Mouse (Mus musculus) E14TG2a.4 (cell line): ENCODE measurements around the gene Cd38.

Experiments used
- H3K27me3 ChIP-seq: 2 replicates; pipeline ENCODE4 v1.6.1; 2014; ENCODE audit warnings: low read length, control low read depth; ENCODE audit not compliant: insufficient read depth
- H3K36me3 ChIP-seq: 2 replicates; pipeline ENCODE4 v1.6.1; 2014; ENCODE audit warnings: low read length, control low read depth; ENCODE audit not compliant: insufficient read depth
- H3K4me1 ChIP-seq: replicated peaks from 2 replicates; pipeline ENCODE4 v1.6.1; 2014; ENCODE audit warnings: low read depth, low read length, control low read depth
- H3K4me3 ChIP-seq: replicated peaks from 2 replicates; pipeline ENCODE4 v1.5.1; 2014; ENCODE audit warnings: mild to moderate bottlenecking, low read length
- H3K9me3 ChIP-seq: 2 replicates; pipeline ENCODE4 v1.6.1; 2014; ENCODE audit warnings: low read length, control low read depth
- CTCF ChIP-seq: conservative IDR thresholded peaks from 2 replicates; pipeline ENCODE4 v1.5.1; 2014; ENCODE audit warnings: low read length
- NANOG ChIP-seq: IDR thresholded peaks from 2 replicates; pipeline ENCODE4 v1.6.1; 2014; ENCODE audit warnings: borderline replicate concordance, low read length, mixed read lengths
- POU5F1 ChIP-seq: IDR thresholded peaks from 2 replicates; pipeline ENCODE4 v1.6.1; 2014; ENCODE audit warnings: low read length, borderline replicate concordance

Gene Cd38

GRCm38 (mm10) chr5:43847555-43847954, 20.8 kb upstream of the Cd38 start:
- no peaks in the 10 kb centered on the region for H3K27me3 ChIP-seq
- H3K36me3 ChIP-seq: no peaks in the 10 kb centered on the region
- H3K9me3 ChIP-seq: peaks cover 67% of the 10 kb centered on the region
- H3K4me1 ChIP-seq: peaks cover 2% of the 10 kb centered on the region; the same call in 1 of the 2 replicates
- TF ChIP-seq NANOG: no peak
- H3K4me3 ChIP-seq: no peak overlapping the region

- H3K4me3 ChIP-seq: no peak overlapping the region
- H3K9me3 ChIP-seq: peaks cover 73% of the 10 kb centered on the region
- TF ChIP-seq NANOG: no peak
- TF ChIP-seq POU5F1: no peak
- TF ChIP-seq CTCF: no peak
These were observed 20.1 kb upstream of the Cd38 start for GRCm38 (mm10) chr5:43848275-43848674.

DNA sequence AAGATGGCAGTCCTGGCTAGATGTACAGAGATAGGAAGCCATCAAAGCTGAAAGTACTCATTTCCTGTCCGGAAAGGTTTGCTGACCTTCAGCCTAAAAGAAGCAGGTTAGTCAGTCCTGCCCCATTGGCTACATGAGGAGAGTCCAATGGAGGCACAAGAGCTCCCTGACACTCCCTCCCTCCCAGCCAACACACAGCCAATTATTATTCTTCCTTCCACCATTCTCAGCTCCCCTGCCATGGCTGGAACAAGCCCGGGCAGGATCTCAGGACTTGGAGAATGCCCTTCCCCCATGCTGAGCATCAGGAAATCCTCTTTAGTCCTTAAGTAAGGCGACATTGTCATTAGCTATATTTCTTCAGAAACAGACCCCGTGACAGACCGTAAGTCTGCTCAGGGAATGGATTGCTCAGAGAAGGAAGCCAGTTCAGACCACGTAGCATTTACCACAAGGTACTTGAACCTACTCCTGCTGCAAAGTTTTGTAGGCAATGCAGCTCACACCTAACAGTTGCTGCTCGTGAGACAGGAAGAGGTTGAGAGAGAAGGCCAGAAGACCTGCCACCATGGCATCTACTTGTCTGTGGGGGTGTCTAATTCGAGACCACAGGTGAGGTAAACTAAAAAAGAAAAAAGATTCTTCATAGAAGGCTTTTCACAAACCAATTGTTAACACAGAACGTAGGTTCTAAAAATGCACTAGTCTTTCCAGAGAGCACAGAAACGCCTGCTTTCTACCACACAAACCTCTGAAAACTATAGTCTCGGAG, 15.1 kb upstream of the Cd38 start:
- no peak overlapping the region for H3K4me3 ChIP-seq
- no peaks in the 10 kb centered on the region for H3K4me1 ChIP-seq
- H3K36me3 ChIP-seq: peaks cover 29% of the 10 kb centered on the region
- no peaks in the 10 kb centered on the region for H3K27me3 ChIP-seq
- peaks cover 84% of the 10 kb centered on the region for H3K9me3 ChIP-seq
- TF ChIP-seq POU5F1 (no peak), NANOG (no peak; the same call in 1 of the 2 replicates), CTCF (no peak)

More at GRCm38 (mm10) chr5:43848275-43848674, 20.1 kb upstream of the Cd38 start:
- Histone ChIP-seq H3K36me3 (peaks cover 5% of the 10 kb centered on the region; the same call in 1 of the 2 replicates), H3K4me1 (no peaks in the 10 kb centered on the region), H3K27me3 (no peaks in the 10 kb centered on the region)

DNA sequence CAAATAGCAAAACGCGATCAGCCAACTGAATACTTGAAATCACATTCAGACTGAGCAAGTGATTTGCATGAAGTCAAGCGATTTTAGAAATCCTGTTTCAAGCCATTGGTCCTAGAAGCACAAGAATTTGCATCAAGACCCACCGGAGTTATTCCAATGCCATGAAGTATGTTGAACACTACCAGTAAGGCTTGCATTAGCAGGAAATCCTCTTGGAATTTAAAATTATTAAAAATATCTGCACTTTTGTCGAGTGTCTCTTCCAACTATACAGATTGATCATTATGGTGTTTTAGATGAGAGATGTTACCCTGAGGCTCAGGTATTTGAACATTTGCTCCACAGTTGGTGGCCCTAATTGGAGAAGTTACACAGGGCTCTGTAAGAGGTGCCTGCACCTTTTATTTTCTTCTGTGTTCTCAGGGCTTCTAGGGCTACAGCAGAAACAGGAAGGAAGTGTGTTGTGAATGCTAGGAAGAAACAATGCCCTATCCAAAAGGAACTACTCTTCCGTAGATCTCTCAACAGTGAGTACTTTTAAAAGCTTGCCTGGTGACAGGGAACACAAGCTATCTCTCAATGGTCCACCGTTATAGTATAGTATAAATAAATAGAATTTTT, 14.4 kb upstream of the Cd38 start:
- H3K4me3 ChIP-seq: no peak overlapping the region
- TF ChIP-seq NANOG: no peak
- no peak for TF ChIP-seq CTCF
- no peak for TF ChIP-seq POU5F1
- H3K4me1 ChIP-seq: no peaks in the 10 kb centered on the region
- H3K9me3 ChIP-seq: peaks cover 87% of the 10 kb centered on the region
- peaks cover 34% of the 10 kb centered on the region for H3K36me3 ChIP-seq
- no peaks in the 10 kb centered on the region for H3K27me3 ChIP-seq

DNA sequence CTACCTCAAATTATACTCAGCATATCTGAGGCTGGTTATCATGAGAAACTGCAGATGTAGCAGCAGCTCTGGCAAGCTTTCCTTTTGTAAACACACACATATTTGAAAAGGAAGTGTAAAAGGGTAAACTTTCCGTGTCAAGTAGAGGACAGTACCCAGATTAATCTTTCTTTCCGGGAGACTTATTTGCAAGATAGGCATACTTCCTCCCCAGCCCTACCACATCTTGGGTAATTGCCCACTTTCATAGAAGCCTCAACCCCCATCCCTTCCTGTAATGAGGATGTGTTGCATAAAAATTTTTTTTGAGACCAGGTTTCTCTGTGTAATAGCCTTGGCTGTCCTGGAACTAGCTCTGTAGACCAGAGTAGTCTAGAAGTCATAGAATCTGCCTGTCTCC, 12.6 kb upstream of the Cd38 start:
- no peak for TF ChIP-seq POU5F1
- no peak for TF ChIP-seq CTCF
- no peaks in the 10 kb centered on the region for H3K27me3 ChIP-seq
- H3K4me1 ChIP-seq: peaks cover 11% of the 10 kb centered on the region
- H3K4me3 ChIP-seq: no peak overlapping the region
- H3K36me3 ChIP-seq: peaks cover 42% of the 10 kb centered on the region
- H3K9me3 ChIP-seq: peaks cover 96% of the 10 kb centered on the region

- H3K9me3 ChIP-seq: peaks cover 92% of the 10 kb centered on the region
- H3K4me1 ChIP-seq: peaks cover 29% of the 10 kb centered on the region
- TF ChIP-seq CTCF (no peak), NANOG (no peak), POU5F1 (no peak)
- H3K4me3 ChIP-seq: no peak overlapping the region
- H3K27me3 ChIP-seq: no peaks in the 10 kb centered on the region
- H3K36me3 ChIP-seq: peaks cover 38% of the 10 kb centered on the region
These were observed 8.7 kb upstream of the Cd38 start for GRCm38 (mm10) chr5:43859663-43860062.

GRCm38 (mm10) chr5:43860096-43860495, 8.3 kb upstream of the Cd38 start:
- Histone ChIP-seq H3K36me3 (peaks cover 34% of the 10 kb centered on the region), H3K9me3 (peaks cover 91% of the 10 kb centered on the region), H3K27me3 (no peaks in the 10 kb centered on the region), H3K4me3 (no peak overlapping the region), H3K4me1 (peaks cover 32% of the 10 kb centered on the region)
- TF ChIP-seq POU5F1: no peak
- TF ChIP-seq NANOG: no peak
- no peak for TF ChIP-seq CTCF

DNA sequence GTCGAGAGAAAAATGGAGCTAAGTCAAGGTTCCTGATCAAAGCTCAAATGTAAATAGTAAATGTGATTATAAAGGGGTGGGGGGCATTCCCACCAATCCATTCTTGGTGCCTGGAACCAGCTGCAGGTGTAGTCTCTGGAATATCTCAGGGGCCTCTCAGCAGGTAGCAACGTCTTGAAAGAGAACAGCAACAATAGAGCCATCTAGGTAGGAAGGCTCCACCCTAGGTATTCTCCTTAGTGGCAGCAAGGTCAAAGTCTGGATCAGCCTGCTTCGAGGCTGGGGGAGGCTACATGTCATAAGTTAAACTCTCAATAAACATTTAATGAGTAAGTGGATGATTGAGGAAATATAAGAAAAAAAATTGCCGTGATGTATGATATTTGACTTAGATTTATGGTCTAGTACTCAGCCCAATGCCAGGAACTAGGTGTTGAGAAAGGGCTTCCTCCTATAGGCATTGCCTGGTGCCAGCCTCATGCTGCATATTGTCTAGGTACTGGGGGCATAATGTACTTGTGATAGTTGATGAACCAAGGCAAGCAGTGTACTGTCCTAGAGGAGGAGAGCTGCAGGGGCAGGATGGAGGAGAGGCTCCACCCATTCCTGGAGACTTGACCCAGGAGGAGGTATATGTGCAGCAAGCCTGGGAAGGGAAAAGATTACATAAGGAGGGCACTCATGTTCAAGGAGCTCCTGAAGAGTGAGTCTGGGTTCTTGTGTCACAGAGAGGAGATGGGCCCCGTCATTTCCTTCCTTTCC, 7.5 kb upstream of the Cd38 start:
- peaks cover 36% of the 10 kb centered on the region for H3K36me3 ChIP-seq
- peaks cover 40% of the 10 kb centered on the region for H3K4me1 ChIP-seq
- H3K27me3 ChIP-seq: no peaks in the 10 kb centered on the region
- no peak for TF ChIP-seq CTCF
- peak; percentile 80 for TF ChIP-seq NANOG
- H3K4me3 ChIP-seq: peak overlapping the region; percentile 5; the same call in 1 of the 2 replicates
- peaks cover 90% of the 10 kb centered on the region for H3K9me3 ChIP-seq
